Comparison of ENCODE assay signal across 8 mouse cellular contexts in genomic region chr2:126618470-126619179, GRCm38 (mm10). TPM values are rescaled to one million over a fixed set of nuclear protein-coding genes. Genes with fewer than 3 reads are reported as not detected.
DNase-seq lines count a peak whose midpoint lies in the region; ATAC-seq and TF ChIP-seq lines count a peak whose summit lies in the region.

No protein-coding gene starts in this region.

- no peaks in the 10 kb centered on the region for H3K36me3 ChIP-seq in forebrain, embryonic 14.5 days (ENCODE audit: control insufficient read depth, insufficient read depth, low read length)
- no peaks in the 10 kb centered on the region for H3K36me3 ChIP-seq in forebrain, embryonic 10.5 days (replicated peaks)
- H3K36me3 ChIP-seq in testis, adult 2 months (ENCODE audit: control insufficient read depth, insufficient read depth, low read length): no peaks in the 10 kb centered on the region
- no peaks in the 10 kb centered on the region for H3K36me3 ChIP-seq in liver, embryonic 13.5 days

- no peaks in the 10 kb centered on the region for H3K9me3 ChIP-seq in forebrain, embryonic 14.5 days (replicated peaks; ENCODE audit: control insufficient read depth, low read length)
- H3K9me3 ChIP-seq in forebrain, embryonic 10.5 days: no peaks in the 10 kb centered on the region
- no peaks in the 10 kb centered on the region for H3K9me3 ChIP-seq in liver, embryonic 13.5 days (replicated peaks)

- H3K4me3 ChIP-seq in forebrain, embryonic 14.5 days (ENCODE audit: low read depth, low read length): no peak overlapping the region
- no peak overlapping the region for H3K4me3 ChIP-seq in forebrain, embryonic 10.5 days
- no peak overlapping the region for H3K4me3 ChIP-seq in testis, adult 2 months (ENCODE audit: control insufficient read depth, low read depth, low read length)
- H3K4me3 ChIP-seq in liver, embryonic 13.5 days (replicated peaks): no peak overlapping the region

- H3K27ac ChIP-seq in forebrain, embryonic 14.5 days (ENCODE audit: low read depth, low read length): no peak overlapping the region
- no peak overlapping the region for H3K27ac ChIP-seq in forebrain, embryonic 10.5 days
- peak overlapping the region; percentile 61 for H3K27ac ChIP-seq in testis, adult 2 months (ENCODE audit: control insufficient read depth, insufficient read depth, low read depth, low read length)
- H3K27ac ChIP-seq in liver, embryonic 13.5 days: peak overlapping the region; percentile 11; the same call in 1 of the 2 replicates

- ATAC-seq in forebrain, embryonic 14.5 days: no peak
- no peak for ATAC-seq in liver, embryonic 13.5 days (ENCODE audit: low read depth)

- TF ChIP-seq CTCF in testis, adult 2 months (IDR thresholded peaks at IDR 0.05; ENCODE audit: control insufficient read depth, insufficient read depth, insufficient replicate concordance, low read depth, low read length): no peak

- 22% methylated on average over 8 of the region's 8 CpGs for WGBS in forebrain, embryonic 14.5 days
- WGBS in forebrain, embryonic 10.5 days: 34% methylated on average over 8 of the region's 8 CpGs
- 14% methylated on average over 8 of the region's 8 CpGs for WGBS in liver, embryonic 13.5 days (ENCODE audit: insufficient replicate concordance)

- H3K27me3 ChIP-seq in forebrain, embryonic 14.5 days (replicated peaks; ENCODE audit: control insufficient read depth, insufficient read depth, low read length): no peaks in the 10 kb centered on the region
- no peaks in the 10 kb centered on the region for H3K27me3 ChIP-seq in forebrain, embryonic 10.5 days (ENCODE audit: poor library complexity, severe bottlenecking)
- no peaks in the 10 kb centered on the region for H3K27me3 ChIP-seq in testis, adult 2 months (ENCODE audit: control insufficient read depth, insufficient read depth, low read length)
- H3K27me3 ChIP-seq in liver, embryonic 13.5 days: no peaks in the 10 kb centered on the region

- no peak for TF ChIP-seq POLR2A in testis, adult 2 months (IDR thresholded peaks at IDR 0.05; ENCODE audit: control insufficient read depth, low read depth, low read length)

- no peak overlapping the region for H3K4me2 ChIP-seq in forebrain, embryonic 14.5 days (ENCODE audit: low read length)
- peak overlapping the region; percentile 33 for H3K4me2 ChIP-seq in liver, embryonic 13.5 days

- H3K4me1 ChIP-seq in forebrain, embryonic 14.5 days (ENCODE audit: control insufficient read depth, insufficient read depth, low read length): no peaks in the 10 kb centered on the region
- peaks cover 9% of the 10 kb centered on the region for H3K4me1 ChIP-seq in forebrain, embryonic 10.5 days
- H3K4me1 ChIP-seq in testis, adult 2 months (ENCODE audit: control insufficient read depth, insufficient read depth, low read length): peaks cover 3% of the 10 kb centered on the region
- peaks cover 15% of the 10 kb centered on the region for H3K4me1 ChIP-seq in liver, embryonic 13.5 days (replicated peaks)

- H3K9ac ChIP-seq in forebrain, embryonic 14.5 days (ENCODE audit: low read length): no peak overlapping the region
- no peak overlapping the region for H3K9ac ChIP-seq in liver, embryonic 13.5 days

- peak; percentile 13 for DNase-seq in forebrain, embryonic 14.5 days (ENCODE audit: low spot score)
- DNase-seq in forebrain, embryonic 10.5 days (ENCODE audit: extremely low spot score, low spot score): no peak
- no peak for DNase-seq in testis, postnatal 10 days (ENCODE audit: low spot score)
- no peak for DNase-seq in liver, embryonic 13.5 days
- DNase-seq in right cerebral cortex, adult 2 months (ENCODE audit: low spot score in 2 of 2): no peak
- no peak for DNase-seq in spleen, postnatal 4 days (ENCODE audit: low spot score in 2 of 2)
- DNase-seq in ovary, postnatal 14 days (ENCODE audit: low spot score): no peak

RNA-seq across cellular contexts. Expression of gene Hdc, which starts 0.5 kb away (rescaled TPM):
- 1.1 and 1.6 TPM in 2 replicates for polyA plus RNA-seq in forebrain, embryonic 14.5 days (2014; fragmentation: Nextera tagmentation; extraction: Ambion mirVana)
- polyA plus RNA-seq in forebrain, embryonic 10.5 days (2016; fragmentation: Nextera tagmentation; extraction: Ambion mirVana): 0.31 and 0.42 TPM in 2 replicates
- 22.3 and 23.7 TPM in 2 replicates for polyA plus RNA-seq in testis, adult 2 months (2012; rRNA removed)
- 7.4 and 8.0 TPM in 2 replicates for polyA plus RNA-seq in liver, embryonic 13.5 days (2015; fragmentation: Nextera tagmentation; extraction: Ambion mirVana)

RNA-seq across cellular contexts. Expression of gene Gabpb1, which starts 57.5 kb away (rescaled TPM):
- 60.3 and 63.9 TPM in 2 replicates for polyA plus RNA-seq in forebrain, embryonic 14.5 days (2014; fragmentation: Nextera tagmentation; extraction: Ambion mirVana)
- polyA plus RNA-seq in forebrain, embryonic 10.5 days (2016; fragmentation: Nextera tagmentation; extraction: Ambion mirVana): 77.4 and 77.7 TPM in 2 replicates
- polyA plus RNA-seq in testis, adult 2 months (2012; rRNA removed): 21.7 and 24.5 TPM in 2 replicates
- polyA plus RNA-seq in liver, embryonic 13.5 days (2015; fragmentation: Nextera tagmentation; extraction: Ambion mirVana): 28.5 and 33.0 TPM in 2 replicates

Comparison
In these comparisons a context has a peak if more than half of its experiments do, and no peak if none do; other contexts are left out.
1. H3K27ac ChIP-seq: peak in testis, adult 2 months (single experiment) and liver, embryonic 13.5 days (single experiment); none in forebrain, embryonic 14.5 days (single experiment) and forebrain, embryonic 10.5 days (single experiment).